Mouse (Mus musculus): ENCODE measurements at regions not wholly inside any gene's neighbourhood (a gene's known extent, or its start where the extent isn't known, plus 50 kb on each side); places are given as distances from the start of the nearest gene placed in this dataset.

- Histone ChIP-seq H3K4me1 (ENCODE audit: insufficient read depth, low read depth, low read length) (no peaks in the 10 kb centered on the region), H3K27me3 (replicated peaks; ENCODE audit: insufficient read depth, low read length) (no peaks in the 10 kb centered on the region), H3K4me3 (ENCODE audit: low read depth, low read length) (no peak overlapping the region), H3K4me2 (replicated peaks; ENCODE audit: low read depth, low read length) (no peak overlapping the region), H3K36me3 (ENCODE audit: insufficient read depth, low read length) (no peaks in the 10 kb centered on the region), H3K27ac (ENCODE audit: low read length) (no peak overlapping the region), H3K9me3 (ENCODE audit: low read length) (no peaks in the 10 kb centered on the region), H3K9ac (replicated peaks; ENCODE audit: low read depth) (no peak overlapping the region)
- ATAC-seq (no peak), DNase-seq (ENCODE audit: low spot score) (no peak)
- TF ChIP-seq CTCF (IDR thresholded peaks at IDR 0.05): no peak
- no peak for TF ChIP-seq EP300 (IDR thresholded peaks at IDR 0.05)
- WGBS: 70% methylated on average over 6 of the region's 6 CpGs
Measured at GRCm38 (mm10) chr7:133440086-133440485, 161.9 kb downstream of the Tex36 start.

GRCm38 (mm10) chr7:133438631-133439030, 163.3 kb downstream of the Tex36 start:
- H3K27ac ChIP-seq (ENCODE audit: low read length): no peak overlapping the region
- no peak overlapping the region for H3K4me3 ChIP-seq (ENCODE audit: low read depth, low read length)
- no peaks in the 10 kb centered on the region for H3K4me1 ChIP-seq (ENCODE audit: insufficient read depth, low read depth, low read length)
- H3K27me3 ChIP-seq (replicated peaks; ENCODE audit: insufficient read depth, low read length): no peaks in the 10 kb centered on the region
- TF ChIP-seq EP300 (IDR thresholded peaks at IDR 0.05) (no peak), CTCF (IDR thresholded peaks at IDR 0.05) (no peak)
- 58% methylated on average over 6 of the region's 6 CpGs for WGBS
- no peak overlapping the region for H3K9ac ChIP-seq (replicated peaks; ENCODE audit: low read depth)
- H3K4me2 ChIP-seq (replicated peaks; ENCODE audit: low read depth, low read length): no peak overlapping the region
- no peaks in the 10 kb centered on the region for H3K9me3 ChIP-seq (ENCODE audit: low read length)
- no peaks in the 10 kb centered on the region for H3K36me3 ChIP-seq (ENCODE audit: insufficient read depth, low read length)
- peak; percentile 40 for DNase-seq (ENCODE audit: low spot score)
- ATAC-seq: peak; percentile 45; the same call in 1 of the 2 replicates

- Histone ChIP-seq H3K9ac (replicated peaks; ENCODE audit: low read depth) (no peak overlapping the region), H3K27me3 (replicated peaks; ENCODE audit: insufficient read depth, low read length) (no peaks in the 10 kb centered on the region), H3K4me2 (replicated peaks; ENCODE audit: low read depth, low read length) (no peak overlapping the region), H3K27ac (ENCODE audit: low read length) (no peak overlapping the region), H3K4me3 (ENCODE audit: low read depth, low read length) (no peak overlapping the region), H3K4me1 (ENCODE audit: insufficient read depth, low read depth, low read length) (no peaks in the 10 kb centered on the region), H3K36me3 (ENCODE audit: insufficient read depth, low read length) (no peaks in the 10 kb centered on the region), H3K9me3 (ENCODE audit: low read length) (no peaks in the 10 kb centered on the region)
- WGBS: 44% methylated on average over 7 of the region's 7 CpGs
- ATAC-seq (no peak), DNase-seq (ENCODE audit: low spot score) (no peak)
- TF ChIP-seq CTCF (IDR thresholded peaks at IDR 0.05) (no peak), EP300 (IDR thresholded peaks at IDR 0.05) (no peak)
Measured at GRCm38 (mm10) chr7:133437866-133438265, 164.1 kb downstream of the Tex36 start.

- WGBS: 55% methylated on average over 14 of the region's 14 CpGs
- TF ChIP-seq CTCF (IDR thresholded peaks at IDR 0.05): peak; percentile 46
- no peak for TF ChIP-seq EP300 (IDR thresholded peaks at IDR 0.05)
- ATAC-seq (peak; percentile 65), DNase-seq (ENCODE audit: low spot score) (peak; percentile 48)
- Histone ChIP-seq H3K27me3 (replicated peaks; ENCODE audit: insufficient read depth, low read length) (no peaks in the 10 kb centered on the region), H3K9me3 (ENCODE audit: low read length) (no peaks in the 10 kb centered on the region), H3K9ac (replicated peaks; ENCODE audit: low read depth) (no peak overlapping the region), H3K27ac (ENCODE audit: low read length) (no peak overlapping the region), H3K36me3 (ENCODE audit: insufficient read depth, low read length) (no peaks in the 10 kb centered on the region), H3K4me2 (replicated peaks; ENCODE audit: low read depth, low read length) (no peak overlapping the region), H3K4me3 (ENCODE audit: low read depth, low read length) (no peak overlapping the region), H3K4me1 (ENCODE audit: insufficient read depth, low read depth, low read length) (no peaks in the 10 kb centered on the region)
Measured at GRCm38 (mm10) chr7:133435596-133436357, 166.2 kb downstream of the Tex36 start.

GRCm38 (mm10) chr7:133434027-133434820, 167.7 kb downstream of the Tex36 start:
- peak; percentile 66 for DNase-seq (ENCODE audit: low spot score)
- no peaks in the 10 kb centered on the region for H3K9me3 ChIP-seq (ENCODE audit: low read length)
- H3K4me3 ChIP-seq (ENCODE audit: low read depth, low read length): no peak overlapping the region
- no peaks in the 10 kb centered on the region for H3K27me3 ChIP-seq (replicated peaks; ENCODE audit: insufficient read depth, low read length)
- TF ChIP-seq EP300 (IDR thresholded peaks at IDR 0.05): no peak
- TF ChIP-seq CTCF (IDR thresholded peaks at IDR 0.05): no peak
- WGBS: 38% methylated on average over 17 of the region's 17 CpGs
- no peak overlapping the region for H3K27ac ChIP-seq (ENCODE audit: low read length)
- no peak overlapping the region for H3K9ac ChIP-seq (replicated peaks; ENCODE audit: low read depth)
- H3K36me3 ChIP-seq (ENCODE audit: insufficient read depth, low read length): no peaks in the 10 kb centered on the region
- H3K4me1 ChIP-seq (ENCODE audit: insufficient read depth, low read depth, low read length): no peaks in the 10 kb centered on the region
- peak; percentile 59 for ATAC-seq
- no peak overlapping the region; the same call in 1 of the 2 replicates for H3K4me2 ChIP-seq (replicated peaks; ENCODE audit: low read depth, low read length)

- no peaks in the 10 kb centered on the region for H3K9me3 ChIP-seq (ENCODE audit: low read length)
- no peaks in the 10 kb centered on the region for H3K36me3 ChIP-seq (ENCODE audit: insufficient read depth, low read length)
- no peak overlapping the region for H3K27ac ChIP-seq (ENCODE audit: low read length)
- no peaks in the 10 kb centered on the region for H3K27me3 ChIP-seq (replicated peaks; ENCODE audit: insufficient read depth, low read length)
- no peak for TF ChIP-seq CTCF (IDR thresholded peaks at IDR 0.05)
- no peak for TF ChIP-seq EP300 (IDR thresholded peaks at IDR 0.05)
- H3K9ac ChIP-seq (replicated peaks; ENCODE audit: low read depth): no peak overlapping the region
- H3K4me3 ChIP-seq (ENCODE audit: low read depth, low read length): no peak overlapping the region
- H3K4me2 ChIP-seq (replicated peaks; ENCODE audit: low read depth, low read length): no peak overlapping the region
- no peak for ATAC-seq
- WGBS: 88% methylated on average over 1 of the region's 1 CpGs
- DNase-seq (ENCODE audit: low spot score): no peak
- no peaks in the 10 kb centered on the region for H3K4me1 ChIP-seq (ENCODE audit: insufficient read depth, low read depth, low read length)
Measured at GRCm38 (mm10) chr7:133432343-133432742, 169.6 kb downstream of the Tex36 start.
